Mouse (Mus musculus) stomach, embryonic 15.5 days (tissue): ENCODE measurements at regions not wholly inside any gene's neighbourhood (a gene's known extent, or its start where the extent isn't known, plus 50 kb on each side); places are given as distances from the start of the nearest gene placed in this dataset.

Source experiments
- ATAC-seq: fragments of 200-750 bp; cut with Nextera tagmentation; 2 replicates; pipeline ENCODE4 v1.8.0; 2017; ENCODE audit warnings: low read depth, moderate number of reproducible peaks, moderate TSS enrichment; ENCODE audit not compliant: insufficient read depth, low FRiP score
- H3K27ac ChIP-seq: fragments of 300-500 bp; sonication (generic); 2 replicates; pipeline ENCODE4 v1.5.1; 2015; ENCODE audit warnings: mild to moderate bottlenecking, inconsistent platforms
- H3K27me3 ChIP-seq: fragments of 300-500 bp; sonication (generic); replicated peaks from 2 replicates; pipeline ENCODE4 v1.6.1; 2015; ENCODE audit warnings: inconsistent platforms
- H3K36me3 ChIP-seq: fragments of 300-500 bp; sonication (generic); 2 replicates; pipeline ENCODE4 v1.6.1; 2015; ENCODE audit warnings: inconsistent platforms
- H3K4me1 ChIP-seq: fragments of 300-500 bp; sonication (generic); 2 replicates; pipeline ENCODE4 v1.6.1; 2015; ENCODE audit warnings: inconsistent platforms
- H3K4me2 ChIP-seq: fragments of 300-500 bp; sonication (generic); 2 replicates; pipeline ENCODE4 v1.6.1; 2015; ENCODE audit warnings: mild to moderate bottlenecking, inconsistent platforms
- H3K4me3 ChIP-seq: fragments of 300-500 bp; sonication (generic); replicated peaks from 2 replicates; pipeline ENCODE4 v1.5.1; 2015; ENCODE audit warnings: inconsistent platforms
- H3K9ac ChIP-seq: fragments of 300-500 bp; sonication (generic); 2 replicates; pipeline ENCODE4 v1.6.1; 2015; ENCODE audit warnings: inconsistent platforms
- H3K9me3 ChIP-seq: fragments of 300-500 bp; sonication (generic); 2 replicates; pipeline ENCODE4 v1.6.1; 2016; ENCODE audit warnings: inconsistent platforms
- WGBS: fragments of 180-500 bp; shearing (Covaris S2); methylation state at CpG from one replicate; pipeline ENCODE4 v1.1.7; 2015; 5-methylcytosine and 5-hydroxymethylcytosine counted together

- Histone ChIP-seq H3K9ac (no peak overlapping the region), H3K4me1 (no peaks in the 10 kb centered on the region), H3K9me3 (no peaks in the 10 kb centered on the region), H3K4me2 (no peak overlapping the region), H3K27me3 (no peaks in the 10 kb centered on the region), H3K4me3 (no peak overlapping the region), H3K27ac (no peak overlapping the region), H3K36me3 (no peaks in the 10 kb centered on the region)
- 43% methylated on average over 1 of the region's 1 CpGs for WGBS
- ATAC-seq: no peak
These were observed 87.3 kb downstream of the Gm11077 start for GRCm38 (mm10) chr6:140816359-140816758.

GRCm38 (mm10) chr6:140816831-140817230 is 87.7 kb downstream of the Gm11077 start:
- H3K27ac ChIP-seq: no peak overlapping the region
- no peak overlapping the region for H3K4me2 ChIP-seq
- H3K9ac ChIP-seq: no peak overlapping the region
- 20% methylated on average over 6 of the region's 6 CpGs for WGBS
- H3K27me3 ChIP-seq: no peaks in the 10 kb centered on the region
- H3K36me3 ChIP-seq: no peaks in the 10 kb centered on the region
- H3K4me3 ChIP-seq: no peak overlapping the region
- no peaks in the 10 kb centered on the region for H3K9me3 ChIP-seq
- no peak for ATAC-seq
- no peaks in the 10 kb centered on the region for H3K4me1 ChIP-seq

- Histone ChIP-seq H3K9ac (no peak overlapping the region), H3K27me3 (no peaks in the 10 kb centered on the region), H3K27ac (no peak overlapping the region), H3K9me3 (no peaks in the 10 kb centered on the region), H3K4me1 (no peaks in the 10 kb centered on the region), H3K4me2 (no peak overlapping the region), H3K36me3 (no peaks in the 10 kb centered on the region), H3K4me3 (no peak overlapping the region)
- no peak for ATAC-seq
- 54% methylated on average over 8 of the region's 8 CpGs for WGBS
These were observed 90.4 kb downstream of the Gm11077 start for GRCm38 (mm10) chr6:140819451-140819878.

GRCm38 (mm10) chr6:140826522-140826921 is 97.4 kb downstream of the Gm11077 start:
- ATAC-seq: no peak
- Histone ChIP-seq H3K9me3 (no peaks in the 10 kb centered on the region), H3K27me3 (no peaks in the 10 kb centered on the region), H3K9ac (no peak overlapping the region), H3K4me1 (no peaks in the 10 kb centered on the region), H3K4me2 (no peak overlapping the region), H3K4me3 (no peak overlapping the region), H3K27ac (no peak overlapping the region), H3K36me3 (no peaks in the 10 kb centered on the region)

- Histone ChIP-seq H3K4me3 (no peak overlapping the region), H3K27me3 (no peaks in the 10 kb centered on the region), H3K27ac (no peak overlapping the region), H3K9me3 (no peaks in the 10 kb centered on the region), H3K9ac (no peak overlapping the region), H3K4me1 (no peaks in the 10 kb centered on the region), H3K36me3 (no peaks in the 10 kb centered on the region), H3K4me2 (no peak overlapping the region)
- ATAC-seq: no peak
These were observed 98.6 kb downstream of the Gm11077 start for GRCm38 (mm10) chr6:140827651-140828050.

GRCm38 (mm10) chr6:140843292-140843991 is 114.4 kb downstream of the Gm11077 start:
- Histone ChIP-seq H3K4me3 (no peak overlapping the region), H3K4me1 (no peaks in the 10 kb centered on the region), H3K27me3 (no peaks in the 10 kb centered on the region), H3K36me3 (no peaks in the 10 kb centered on the region), H3K4me2 (no peak overlapping the region), H3K27ac (no peak overlapping the region), H3K9me3 (no peaks in the 10 kb centered on the region), H3K9ac (no peak overlapping the region)
- ATAC-seq: no peak
- 77% methylated on average over 8 of the region's 8 CpGs for WGBS

GRCm38 (mm10) chr6:140847165-140847564 is 118.1 kb downstream of the Gm11077 start:
- WGBS: 89% methylated on average over 3 of the region's 3 CpGs
- H3K9me3 ChIP-seq: no peaks in the 10 kb centered on the region
- no peaks in the 10 kb centered on the region for H3K4me1 ChIP-seq
- no peaks in the 10 kb centered on the region for H3K36me3 ChIP-seq
- no peak overlapping the region for H3K4me3 ChIP-seq
- no peak overlapping the region for H3K27ac ChIP-seq
- H3K27me3 ChIP-seq: no peaks in the 10 kb centered on the region
- no peak overlapping the region for H3K4me2 ChIP-seq
- H3K9ac ChIP-seq: no peak overlapping the region
- ATAC-seq: no peak

- H3K9me3 ChIP-seq: no peaks in the 10 kb centered on the region
- H3K4me3 ChIP-seq: no peak overlapping the region
- H3K4me1 ChIP-seq: 0 out of 2 replicates have a peak, but pooled peaks cover 7% of the 10 kb centered on the region
- no peaks in the 10 kb centered on the region for H3K36me3 ChIP-seq
- no peak overlapping the region for H3K27ac ChIP-seq
- ATAC-seq: no peak
- H3K9ac ChIP-seq: no peak overlapping the region
- WGBS: 84% methylated on average over 5 of the region's 5 CpGs
- no peaks in the 10 kb centered on the region for H3K27me3 ChIP-seq
- H3K4me2 ChIP-seq: no peak overlapping the region
These were observed 123.3 kb downstream of the Gm11077 start for GRCm38 (mm10) chr6:140852420-140852819.

GRCm38 (mm10) chr6:140853508-140853907 is 124.4 kb downstream of the Gm11077 start:
- Histone ChIP-seq H3K4me3 (no peak overlapping the region), H3K27me3 (no peaks in the 10 kb centered on the region), H3K4me2 (no peak overlapping the region), H3K9ac (no peak overlapping the region), H3K27ac (no peak overlapping the region), H3K9me3 (no peaks in the 10 kb centered on the region), H3K4me1 (0 out of 2 replicates have a peak, but pooled peaks cover 7% of the 10 kb centered on the region), H3K36me3 (no peaks in the 10 kb centered on the region)
- no peak for ATAC-seq
- 50% methylated on average over 5 of the region's 5 CpGs for WGBS

GRCm38 (mm10) chr6:140854691-140855090 is 125.6 kb downstream of the Gm11077 start:
- Histone ChIP-seq H3K4me2 (no peak overlapping the region), H3K9ac (no peak overlapping the region), H3K27ac (no peak overlapping the region), H3K4me3 (no peak overlapping the region), H3K27me3 (no peaks in the 10 kb centered on the region), H3K4me1 (0 out of 2 replicates have a peak, but pooled peaks cover 7% of the 10 kb centered on the region), H3K36me3 (no peaks in the 10 kb centered on the region), H3K9me3 (no peaks in the 10 kb centered on the region)
- no peak for ATAC-seq
- WGBS: 82% methylated on average over 6 of the region's 6 CpGs

- Histone ChIP-seq H3K9me3 (no peaks in the 10 kb centered on the region), H3K4me2 (peak overlapping the region; percentile 54), H3K27ac (peak overlapping the region; percentile 68), H3K36me3 (no peaks in the 10 kb centered on the region), H3K4me1 (0 out of 2 replicates have a peak, but pooled peaks cover 7% of the 10 kb centered on the region), H3K4me3 (peak overlapping the region; percentile 23), H3K27me3 (no peaks in the 10 kb centered on the region), H3K9ac (no peak overlapping the region; the same call in 1 of the 2 replicates)
- peak; percentile 65 for ATAC-seq
- 11% methylated on average over 14 of the region's 14 CpGs for WGBS
These were observed 127.5 kb downstream of the Gm11077 start for GRCm38 (mm10) chr6:140856468-140857117.

- ATAC-seq: no peak
- Histone ChIP-seq H3K9ac (no peak overlapping the region), H3K27me3 (no peaks in the 10 kb centered on the region), H3K9me3 (no peaks in the 10 kb centered on the region), H3K4me2 (peak overlapping the region; percentile 54), H3K36me3 (no peaks in the 10 kb centered on the region), H3K27ac (peak overlapping the region; percentile 68), H3K4me1 (0 out of 2 replicates have a peak, but pooled peaks cover 7% of the 10 kb centered on the region), H3K4me3 (peak overlapping the region; percentile 23)
- WGBS: 17% methylated on average over 18 of the region's 18 CpGs
These were observed 128.1 kb downstream of the Gm11077 start for GRCm38 (mm10) chr6:140857118-140857746.
